Mouse (Mus musculus): ENCODE measurements at regions not wholly inside any gene's neighbourhood (a gene's known extent, or its start where the extent isn't known, plus 50 kb on each side); places are given as distances from the start of the nearest gene placed in this dataset.

GRCm38 (mm10) chr14:74527246-74527645, 113.4 kb upstream of the Htr2a start:
- TF ChIP-seq CTCF (IDR thresholded peaks at IDR 0.05; ENCODE audit: control insufficient read depth, insufficient read depth, insufficient replicate concordance, low read depth, low read length), result no peak
- TF ChIP-seq POLR2A (IDR thresholded peaks at IDR 0.05; ENCODE audit: control insufficient read depth, low read depth, low read length), result no peak
